Mouse (Mus musculus): ENCODE measurements around the gene Limch1. TPM values are rescaled to one million over a fixed set of nuclear protein-coding genes. Genes with fewer than 3 reads are reported as not detected.
A peak's percentile ranks its signal among the peaks of the same experiment; 100 is the strongest.

Limch1 gene
- polyA plus RNA-seq, 1 experiment from 2014 or later, result 67.8 TPM

DNA sequence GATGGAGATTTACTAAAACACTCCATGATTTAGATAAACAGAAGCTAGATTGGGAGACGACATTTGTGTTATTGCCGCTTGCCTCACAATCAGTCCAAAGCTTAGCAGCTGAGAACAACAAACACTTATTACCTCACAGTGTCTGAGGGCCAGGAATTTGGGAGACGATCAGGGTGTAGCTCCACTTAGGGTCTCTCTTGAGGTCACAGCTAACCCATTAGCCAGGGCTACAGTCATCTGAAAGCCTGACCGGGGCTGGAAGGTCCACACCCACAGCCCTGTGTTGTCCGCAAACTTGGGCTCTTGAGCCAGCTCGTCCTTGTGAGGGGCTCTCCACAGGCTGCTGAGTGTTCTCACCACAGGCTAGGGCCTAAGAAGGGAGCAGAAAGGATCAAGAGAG is 32.8 kb upstream of the Limch1 start:
- H3K9me3 ChIP-seq (ENCODE audit: low read depth, low read length), result no peaks in the 10 kb centered on the region
- DNase-seq, result no peak
- no peak overlapping the region for H3K9ac ChIP-seq
- ATAC-seq (ENCODE audit: insufficient read depth), result peak; percentile 38; the same call in 1 of the 2 replicates
- H3K27me3 ChIP-seq (ENCODE audit: insufficient read depth, low read length), result no peaks in the 10 kb centered on the region
- no peak overlapping the region for H3K4me3 ChIP-seq (ENCODE audit: low read depth, low read length)
- H3K36me3 ChIP-seq (ENCODE audit: insufficient read depth), result no peaks in the 10 kb centered on the region
- no peak overlapping the region for H3K4me2 ChIP-seq
- 29% methylated on average over 6 of the region's 6 CpGs for WGBS
- H3K4me1 ChIP-seq (ENCODE audit: insufficient read depth), result peaks cover 5% of the 10 kb centered on the region; the same call in 1 of the 2 replicates
- TF ChIP-seq CTCF (IDR thresholded peaks at IDR 0.05; ENCODE audit: low read depth), result no peak
- no peak overlapping the region for H3K27ac ChIP-seq (ENCODE audit: low read depth)

DNA sequence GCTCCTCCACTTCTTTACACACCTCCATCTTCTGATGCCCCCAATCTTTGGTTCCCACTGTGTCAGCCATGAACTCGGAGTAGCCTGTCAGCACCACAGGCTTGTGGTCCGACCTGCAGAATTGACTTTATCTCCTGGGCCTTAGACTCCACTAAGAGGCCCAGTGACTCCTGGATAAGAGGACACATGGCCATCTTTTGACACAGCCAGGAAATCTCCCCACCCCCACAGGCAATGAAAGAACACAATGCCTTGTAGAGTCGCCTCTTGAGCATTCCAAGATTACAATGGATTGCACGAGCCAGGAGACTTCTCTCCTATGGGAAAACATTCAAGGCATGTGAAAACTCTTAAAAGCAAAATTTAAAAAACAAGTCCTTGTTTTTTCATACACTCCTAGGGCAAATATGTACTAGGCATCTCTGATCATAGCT is 30.1 kb upstream of the Limch1 start:
- no peak overlapping the region for H3K27ac ChIP-seq (ENCODE audit: low read depth)
- DNase-seq, result no peak
- no peak overlapping the region for H3K4me3 ChIP-seq (ENCODE audit: low read depth, low read length)
- no peak overlapping the region for H3K9ac ChIP-seq
- no peak for ATAC-seq (ENCODE audit: insufficient read depth)
- H3K27me3 ChIP-seq (ENCODE audit: insufficient read depth, low read length), result no peaks in the 10 kb centered on the region
- peaks cover 5% of the 10 kb centered on the region; the same call in 1 of the 2 replicates for H3K4me1 ChIP-seq (ENCODE audit: insufficient read depth)
- WGBS, result 46% methylated on average over 4 of the region's 4 CpGs
- TF ChIP-seq CTCF (IDR thresholded peaks at IDR 0.05; ENCODE audit: low read depth), result no peak
- no peaks in the 10 kb centered on the region for H3K9me3 ChIP-seq (ENCODE audit: low read depth, low read length)
- H3K36me3 ChIP-seq (ENCODE audit: insufficient read depth), result no peaks in the 10 kb centered on the region
- H3K4me2 ChIP-seq, result no peak overlapping the region

DNA sequence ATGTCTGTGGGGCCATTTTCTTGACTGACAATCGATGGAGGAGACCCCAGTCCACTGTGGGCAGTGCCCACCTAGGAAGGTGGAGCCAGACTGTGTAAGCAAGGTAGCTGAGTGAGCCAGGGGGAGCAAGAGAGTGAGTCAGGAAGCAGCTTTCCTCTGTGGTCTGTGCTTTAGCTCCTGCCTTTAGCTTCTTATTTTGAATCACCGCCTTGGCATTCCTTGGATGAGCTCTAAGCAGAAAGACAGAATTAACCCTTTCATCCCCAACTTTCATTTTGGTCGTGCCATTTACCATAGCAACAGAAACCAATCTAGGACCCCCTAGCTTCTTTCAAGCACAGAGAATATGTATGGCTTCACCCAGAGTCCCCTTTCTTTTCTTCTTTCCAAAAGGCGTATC is 27.7 kb upstream of the Limch1 start:
- Histone ChIP-seq H3K36me3 (ENCODE audit: insufficient read depth) (no peaks in the 10 kb centered on the region), H3K4me1 (ENCODE audit: insufficient read depth) (peaks cover 4% of the 10 kb centered on the region; the same call in 1 of the 2 replicates), H3K4me3 (ENCODE audit: low read depth, low read length) (no peak overlapping the region), H3K27me3 (ENCODE audit: insufficient read depth, low read length) (no peaks in the 10 kb centered on the region), H3K9me3 (ENCODE audit: low read depth, low read length) (no peaks in the 10 kb centered on the region), H3K4me2 (no peak overlapping the region), H3K9ac (no peak overlapping the region), H3K27ac (ENCODE audit: low read depth) (no peak overlapping the region)
- TF ChIP-seq CTCF (IDR thresholded peaks at IDR 0.05; ENCODE audit: low read depth), result no peak
- WGBS, result 60% methylated on average over 4 of the region's 4 CpGs
- ATAC-seq (ENCODE audit: insufficient read depth) (no peak), DNase-seq (no peak)

DNA sequence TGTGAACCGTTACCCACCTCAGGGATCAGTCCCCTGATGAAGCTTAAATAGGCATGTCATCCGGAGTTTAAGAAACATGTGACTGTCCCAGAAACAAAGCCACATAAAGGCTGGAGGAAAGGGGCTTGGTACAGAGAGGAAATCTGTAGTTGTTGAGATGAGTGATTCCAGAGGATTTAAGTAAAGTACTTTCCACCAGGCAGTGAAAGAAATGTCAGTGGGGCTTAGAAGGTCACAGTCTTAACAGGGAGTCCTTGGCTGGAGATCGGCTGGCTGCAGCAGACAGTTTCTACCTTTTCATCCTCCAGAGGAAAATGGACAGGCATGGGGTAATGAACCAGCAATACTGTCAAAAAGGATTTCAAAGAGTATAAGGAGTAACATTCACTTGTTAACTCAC is 27.2 kb upstream of the Limch1 start:
- H3K4me1 ChIP-seq (ENCODE audit: insufficient read depth), result peaks cover 6% of the 10 kb centered on the region; the same call in 1 of the 2 replicates
- DNase-seq, result no peak
- ATAC-seq (ENCODE audit: insufficient read depth), result no peak
- 46% methylated on average over 3 of the region's 3 CpGs for WGBS
- H3K36me3 ChIP-seq (ENCODE audit: insufficient read depth), result no peaks in the 10 kb centered on the region
- H3K9me3 ChIP-seq (ENCODE audit: low read depth, low read length), result no peaks in the 10 kb centered on the region
- no peak overlapping the region for H3K9ac ChIP-seq
- no peak overlapping the region for H3K27ac ChIP-seq (ENCODE audit: low read depth)
- H3K27me3 ChIP-seq (ENCODE audit: insufficient read depth, low read length), result no peaks in the 10 kb centered on the region
- no peak for TF ChIP-seq CTCF (IDR thresholded peaks at IDR 0.05; ENCODE audit: low read depth)
- H3K4me2 ChIP-seq, result no peak overlapping the region
- no peak overlapping the region for H3K4me3 ChIP-seq (ENCODE audit: low read depth, low read length)

DNA sequence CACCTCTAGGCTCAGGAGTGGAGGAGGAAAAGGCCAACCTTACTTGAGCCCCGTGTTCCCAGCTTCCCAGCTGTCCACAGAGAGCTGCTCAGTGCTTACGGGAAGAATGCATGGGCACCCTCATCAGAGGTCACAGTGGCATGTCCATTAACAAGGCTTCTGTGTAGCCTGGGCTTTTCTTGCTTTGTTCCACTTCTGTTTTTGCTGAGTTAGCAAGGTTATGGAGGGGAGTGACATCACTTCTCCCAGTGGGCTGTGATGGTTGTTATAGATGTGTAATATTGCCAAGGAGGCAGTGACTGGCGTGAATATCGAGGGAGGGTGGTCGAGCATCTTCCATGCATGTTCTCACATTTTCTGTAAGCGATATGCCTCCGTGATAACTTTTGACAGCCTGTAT is 26.7 kb upstream of the Limch1 start:
- WGBS, result 69% methylated on average over 7 of the region's 7 CpGs
- H3K27ac ChIP-seq (ENCODE audit: low read depth), result no peak overlapping the region
- no peak for TF ChIP-seq CTCF (IDR thresholded peaks at IDR 0.05; ENCODE audit: low read depth)
- H3K9ac ChIP-seq, result no peak overlapping the region
- no peaks in the 10 kb centered on the region for H3K36me3 ChIP-seq (ENCODE audit: insufficient read depth)
- H3K4me1 ChIP-seq (ENCODE audit: insufficient read depth), result peaks cover 11% of the 10 kb centered on the region
- H3K4me3 ChIP-seq (ENCODE audit: low read depth, low read length), result no peak overlapping the region
- H3K27me3 ChIP-seq (ENCODE audit: insufficient read depth, low read length), result no peaks in the 10 kb centered on the region
- H3K4me2 ChIP-seq, result no peak overlapping the region
- DNase-seq, result no peak
- ATAC-seq (ENCODE audit: insufficient read depth), result no peak
- H3K9me3 ChIP-seq (ENCODE audit: low read depth, low read length), result no peaks in the 10 kb centered on the region

DNA sequence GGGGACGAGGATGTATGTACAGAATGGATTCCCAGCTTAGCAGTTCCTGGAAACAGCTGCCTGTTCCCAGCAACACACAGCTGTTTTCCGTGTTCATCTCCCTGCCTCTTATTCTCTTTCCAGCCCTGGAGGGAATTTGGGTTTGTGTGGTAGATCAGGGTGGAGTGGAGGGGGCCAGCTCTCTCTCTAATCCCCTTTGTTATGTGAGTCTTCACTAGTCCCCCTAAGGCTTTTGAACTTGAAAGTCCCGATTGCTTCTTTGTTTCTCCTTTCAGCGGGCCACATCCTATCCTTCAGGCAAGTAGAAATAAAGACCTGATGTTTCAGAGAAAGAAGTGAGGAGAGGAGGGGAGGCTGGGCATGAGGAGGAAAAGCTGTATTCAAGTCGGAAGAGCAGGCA is 24.7 kb upstream of the Limch1 start:
- H3K9me3 ChIP-seq (ENCODE audit: low read depth, low read length), result no peaks in the 10 kb centered on the region
- DNase-seq, result no peak
- no peaks in the 10 kb centered on the region for H3K27me3 ChIP-seq (ENCODE audit: insufficient read depth, low read length)
- H3K36me3 ChIP-seq (ENCODE audit: insufficient read depth), result no peaks in the 10 kb centered on the region
- WGBS, result 37% methylated on average over 5 of the region's 5 CpGs
- H3K4me3 ChIP-seq (ENCODE audit: low read depth, low read length), result no peak overlapping the region
- TF ChIP-seq CTCF (IDR thresholded peaks at IDR 0.05; ENCODE audit: low read depth), result no peak
- no peak overlapping the region for H3K9ac ChIP-seq
- H3K4me1 ChIP-seq (ENCODE audit: insufficient read depth), result peaks cover 14% of the 10 kb centered on the region
- H3K4me2 ChIP-seq, result no peak overlapping the region
- no peak overlapping the region for H3K27ac ChIP-seq (ENCODE audit: low read depth)
- no peak for ATAC-seq (ENCODE audit: insufficient read depth)

DNA sequence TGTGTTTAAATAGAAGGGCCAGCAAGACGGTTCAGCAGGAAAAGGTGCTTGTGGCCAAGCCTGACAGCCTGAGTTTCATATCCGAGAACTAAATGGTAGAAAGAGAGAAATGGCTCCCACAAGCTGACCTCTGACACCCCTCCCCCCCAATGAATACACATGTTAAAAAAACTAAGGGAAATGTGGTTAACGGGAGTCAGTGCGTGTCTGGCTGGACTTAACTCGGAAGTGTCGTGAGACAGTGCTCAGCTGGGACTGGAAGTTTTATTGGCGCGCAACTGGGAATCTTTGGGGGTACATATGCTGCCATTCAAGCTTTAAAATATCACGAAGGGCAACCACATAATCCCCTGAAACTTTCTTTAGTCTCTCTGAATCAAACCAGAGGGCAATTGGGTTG is 23.0 kb upstream of the Limch1 start:
- Histone ChIP-seq H3K4me1 (ENCODE audit: insufficient read depth) (peaks cover 14% of the 10 kb centered on the region), H3K4me3 (ENCODE audit: low read depth, low read length) (no peak overlapping the region), H3K27me3 (ENCODE audit: insufficient read depth, low read length) (no peaks in the 10 kb centered on the region), H3K9me3 (ENCODE audit: low read depth, low read length) (no peaks in the 10 kb centered on the region), H3K9ac (no peak overlapping the region), H3K36me3 (ENCODE audit: insufficient read depth) (no peaks in the 10 kb centered on the region), H3K4me2 (peak overlapping the region; percentile 33; the same call in 1 of the 2 replicates), H3K27ac (ENCODE audit: low read depth) (peak overlapping the region; percentile 47)
- ATAC-seq (ENCODE audit: insufficient read depth), result peak; percentile 68
- no peak for TF ChIP-seq CTCF (IDR thresholded peaks at IDR 0.05; ENCODE audit: low read depth)
- DNase-seq, result peak; percentile 81
- 38% methylated on average over 9 of the region's 9 CpGs for WGBS

DNA sequence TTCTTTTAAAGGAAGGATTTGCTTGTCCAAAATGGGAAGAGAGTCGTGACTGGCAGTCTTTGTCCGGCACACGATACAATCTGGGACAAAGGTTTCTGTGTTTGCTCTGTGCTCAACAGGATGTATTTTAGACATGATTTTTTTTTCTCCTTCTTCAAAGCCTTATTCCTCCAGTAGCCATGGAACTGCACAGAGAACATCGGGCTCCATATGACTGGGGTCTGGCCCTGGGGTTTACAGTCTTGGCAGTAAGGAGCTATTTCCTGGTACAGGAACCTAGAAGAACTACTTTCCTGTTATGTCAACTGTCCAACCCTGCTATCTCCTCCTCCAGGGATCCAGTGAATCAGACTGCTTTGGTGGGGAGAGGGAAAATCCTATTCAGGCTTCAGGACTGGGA is 22.6 kb upstream of the Limch1 start:
- DNase-seq, result peak; percentile 51
- peak; percentile 50 for ATAC-seq (ENCODE audit: insufficient read depth)
- 17% methylated on average over 4 of the region's 4 CpGs for WGBS

More for the DNA sequence above, 22.6 kb upstream of the Limch1 start:
- H3K4me2 ChIP-seq, result peak overlapping the region; percentile 33; the same call in 1 of the 2 replicates
- no peak overlapping the region for H3K4me3 ChIP-seq (ENCODE audit: low read depth, low read length)
- H3K9me3 ChIP-seq (ENCODE audit: low read depth, low read length), result no peaks in the 10 kb centered on the region
- H3K27me3 ChIP-seq (ENCODE audit: insufficient read depth, low read length), result no peaks in the 10 kb centered on the region
- H3K4me1 ChIP-seq (ENCODE audit: insufficient read depth), result peaks cover 14% of the 10 kb centered on the region
- peak overlapping the region; percentile 47 for H3K27ac ChIP-seq (ENCODE audit: low read depth)
- H3K9ac ChIP-seq, result no peak overlapping the region
- no peak for TF ChIP-seq CTCF (IDR thresholded peaks at IDR 0.05; ENCODE audit: low read depth)
- no peaks in the 10 kb centered on the region for H3K36me3 ChIP-seq (ENCODE audit: insufficient read depth)
